Mouse (Mus musculus) kidney, embryonic 14.5 days (tissue): ENCODE data around the gene Rbm7. TPM values are rescaled to one million over a fixed set of nuclear protein-coding genes. Genes with fewer than 3 reads are reported as not detected.
"Not testable (repeated sequence)": the region's sequence is repeated elsewhere in the genome, so short reads cannot be mapped to it uniquely, and the experiment has no call there.

Experiments
- ATAC-seq: fragments of 200-750 bp; cut with Nextera tagmentation; 2 replicates; pipeline ENCODE4 v1.8.0; 2017; ENCODE audit warnings: moderate number of reproducible peaks, mild to moderate bottlenecking, moderate TSS enrichment, moderate library complexity; ENCODE audit not compliant: low FRiP score, low TSS enrichment
- H3K27ac ChIP-seq: fragments of 300-500 bp; sonication (generic); 2 replicates; pipeline ENCODE4 v1.5.1; 2014; ENCODE audit warnings: low read depth, mild to moderate bottlenecking, low read length, moderate library complexity, mixed read lengths
- H3K27me3 ChIP-seq: fragments of 300-500 bp; sonication (generic); 2 replicates; pipeline ENCODE4 v1.6.1; 2014; ENCODE audit warnings: mild to moderate bottlenecking, low read length; ENCODE audit not compliant: control insufficient read depth, insufficient read depth
- H3K36me3 ChIP-seq: fragments of 300-500 bp; sonication (generic); 2 replicates; pipeline ENCODE4 v1.6.1; 2014; ENCODE audit warnings: low read length, mixed read lengths; ENCODE audit not compliant: control insufficient read depth, insufficient read depth
- H3K4me1 ChIP-seq: fragments of 300-500 bp; sonication (generic); 2 replicates; pipeline ENCODE4 v1.6.1; 2014; ENCODE audit warnings: low read length, mixed read lengths; ENCODE audit not compliant: control insufficient read depth, insufficient read depth
- H3K4me2 ChIP-seq: fragments of 300-500 bp; sonication (generic); replicated peaks from 2 replicates; pipeline ENCODE4 v1.6.1; 2014; ENCODE audit warnings: low read depth, mild to moderate bottlenecking, low read length
- H3K4me3 ChIP-seq: fragments of 300-500 bp; sonication (generic); 2 replicates; pipeline ENCODE4 v1.5.1; 2014; ENCODE audit warnings: mild to moderate bottlenecking, low read length
- H3K9ac ChIP-seq: fragments of 300-500 bp; sonication (generic); 2 replicates; pipeline ENCODE4 v1.6.1; 2014; ENCODE audit warnings: low read depth, mild to moderate bottlenecking, low read length, moderate library complexity
- H3K9me3 ChIP-seq: fragments of 300-500 bp; sonication (generic); 2 replicates; pipeline ENCODE4 v1.6.1; 2016; ENCODE audit warnings: low read length; ENCODE audit not compliant: control insufficient read depth
- WGBS: fragments of 180-500 bp; shearing (Covaris S2); extraction: QIAGEN DNeasy Blood & Tissue Kit; methylation state at CpG from one replicate; pipeline ENCODE4 v1.1.7; 2014; 5-methylcytosine and 5-hydroxymethylcytosine counted together
- polyA plus RNA-seq: library from polyadenylated mRNA; unstranded; fragments of >200 nt; fragmentation: Nextera tagmentation; extraction: Ambion mirVana; gene quantifications from 2 replicates; pipeline ENCODE4 v1.2.1, GENCODE M21; 2014

The Rbm7 gene
- polyA plus RNA-seq, 1 experiment from 2014 or later: 129 TPM

- Histone ChIP-seq H3K9ac (no peak overlapping the region), H3K4me2 (no peak overlapping the region), H3K36me3 (peaks cover 23% of the 10 kb centered on the region; the same call in 1 of the 2 replicates), H3K27me3 (no peaks in the 10 kb centered on the region), H3K9me3 (no peaks in the 10 kb centered on the region), H3K4me3 (no peak overlapping the region), H3K4me1 (no peaks in the 10 kb centered on the region; the same call in 1 of the 2 replicates), H3K27ac (no peak overlapping the region)
- no peak for ATAC-seq
- 93% methylated on average over 15 of the region's 15 CpGs for WGBS
These were observed 22.6 kb downstream of the Rbm7 start for GRCm38 (mm10) chr9:48472441-48473025.

GRCm38 (mm10) chr9:48467471-48467870, 27.6 kb downstream of the Rbm7 start:
- H3K9ac ChIP-seq, H3K27me3 ChIP-seq, H3K4me3 ChIP-seq, ATAC-seq, H3K4me2 ChIP-seq, H3K4me1 ChIP-seq, H3K9me3 ChIP-seq, H3K27ac ChIP-seq: not testable (repeated sequence)
- H3K36me3 ChIP-seq: peaks cover 12% of the 10 kb centered on the region; the same call in 1 of the 2 replicates
- WGBS: 97% methylated on average over 5 of the region's 5 CpGs

- Histone ChIP-seq H3K9me3 (peaks cover 3% of the 10 kb centered on the region; the same call in 1 of the 2 replicates), H3K9ac (no peak overlapping the region), H3K27ac (no peak overlapping the region), H3K27me3 (no peaks in the 10 kb centered on the region), H3K4me3 (no peak overlapping the region), H3K4me1 (no peaks in the 10 kb centered on the region), H3K36me3 (peaks cover 12% of the 10 kb centered on the region; the same call in 1 of the 2 replicates), H3K4me2 (no peak overlapping the region)
- WGBS: 66% methylated on average over 3 of the region's 3 CpGs
- ATAC-seq: no peak
These were observed 28.3 kb downstream of the Rbm7 start for GRCm38 (mm10) chr9:48466804-48467203.

GRCm38 (mm10) chr9:48465671-48466070, 29.4 kb downstream of the Rbm7 start:
- Histone ChIP-seq H3K9me3 (peaks cover 3% of the 10 kb centered on the region; the same call in 1 of the 2 replicates), H3K27ac (no peak overlapping the region), H3K36me3 (peaks cover 7% of the 10 kb centered on the region; the same call in 1 of the 2 replicates), H3K4me2 (no peak overlapping the region), H3K4me3 (no peak overlapping the region), H3K9ac (no peak overlapping the region), H3K4me1 (no peaks in the 10 kb centered on the region), H3K27me3 (no peaks in the 10 kb centered on the region)
- no peak for ATAC-seq
- WGBS: 95% methylated on average over 3 of the region's 3 CpGs

- Histone ChIP-seq H3K9ac (no peak overlapping the region), H3K9me3 (peaks cover 3% of the 10 kb centered on the region; the same call in 1 of the 2 replicates), H3K4me1 (no peaks in the 10 kb centered on the region), H3K36me3 (no peaks in the 10 kb centered on the region), H3K4me3 (no peak overlapping the region), H3K27ac (no peak overlapping the region), H3K4me2 (no peak overlapping the region), H3K27me3 (no peaks in the 10 kb centered on the region)
- no peak for ATAC-seq
- 55% methylated on average over 3 of the region's 3 CpGs for WGBS
These were observed 33.6 kb downstream of the Rbm7 start for GRCm38 (mm10) chr9:48461545-48461944.

- Histone ChIP-seq H3K27ac (no peak overlapping the region), H3K4me1 (no peaks in the 10 kb centered on the region), H3K27me3 (no peaks in the 10 kb centered on the region), H3K9ac (no peak overlapping the region), H3K36me3 (no peaks in the 10 kb centered on the region), H3K9me3 (peaks cover 3% of the 10 kb centered on the region; the same call in 1 of the 2 replicates), H3K4me2 (no peak overlapping the region), H3K4me3 (no peak overlapping the region)
- no peak for ATAC-seq
- 92% methylated on average over 8 of the region's 8 CpGs for WGBS
These were observed 34.4 kb downstream of the Rbm7 start for GRCm38 (mm10) chr9:48460720-48461119.

- Histone ChIP-seq H3K4me3 (no peak overlapping the region), H3K4me2 (no peak overlapping the region), H3K27ac (no peak overlapping the region), H3K9me3 (no peaks in the 10 kb centered on the region), H3K9ac (no peak overlapping the region), H3K4me1 (no peaks in the 10 kb centered on the region), H3K27me3 (no peaks in the 10 kb centered on the region), H3K36me3 (no peaks in the 10 kb centered on the region)
- 80% methylated on average over 5 of the region's 5 CpGs for WGBS
- no peak for ATAC-seq
These were observed 35.7 kb downstream of the Rbm7 start for GRCm38 (mm10) chr9:48459391-48459790.

GRCm38 (mm10) chr9:48458879-48459278, 36.2 kb downstream of the Rbm7 start:
- Histone ChIP-seq H3K4me2 (no peak overlapping the region), H3K36me3 (no peaks in the 10 kb centered on the region), H3K4me1 (no peaks in the 10 kb centered on the region), H3K9ac (no peak overlapping the region), H3K27ac (no peak overlapping the region), H3K27me3 (no peaks in the 10 kb centered on the region), H3K9me3 (no peaks in the 10 kb centered on the region), H3K4me3 (no peak overlapping the region)
- no peak for ATAC-seq
- 72% methylated on average over 3 of the region's 3 CpGs for WGBS

- Histone ChIP-seq H3K27me3 (no peaks in the 10 kb centered on the region), H3K27ac (no peak overlapping the region), H3K4me1 (no peaks in the 10 kb centered on the region), H3K4me3 (no peak overlapping the region), H3K9ac (no peak overlapping the region), H3K36me3 (no peaks in the 10 kb centered on the region), H3K9me3 (no peaks in the 10 kb centered on the region), H3K4me2 (no peak overlapping the region)
- no peak for ATAC-seq
- WGBS: 89% methylated on average over 3 of the region's 3 CpGs
These were observed 39.1 kb downstream of the Rbm7 start for GRCm38 (mm10) chr9:48455961-48456360.
